Mouse (Mus musculus) neural tube, embryonic 14.5 days (tissue): ENCODE data around the gene Rab11fip4. TPM values are rescaled to one million over a fixed set of nuclear protein-coding genes. Genes with fewer than 3 reads are reported as not detected.

ENCODE experiments used
- ATAC-seq: fragments of 200-750 bp; cut with Nextera tagmentation; 2 replicates; pipeline ENCODE4 v1.8.0; 2017; ENCODE audit warnings: low read depth, mild to moderate bottlenecking, moderate TSS enrichment, moderate library complexity
- H3K27ac ChIP-seq: fragments of 300-500 bp; sonication (generic); 2 replicates; pipeline ENCODE4 v1.5.1; 2014; ENCODE audit warnings: low read depth, mild to moderate bottlenecking, control low read depth, low read length, moderate library complexity, mixed read lengths
- H3K27me3 ChIP-seq: fragments of 300-500 bp; sonication (generic); 2 replicates; pipeline ENCODE4 v1.6.1; 2014; ENCODE audit warnings: low read length; ENCODE audit not compliant: control insufficient read depth, insufficient read depth
- H3K36me3 ChIP-seq: fragments of 300-500 bp; sonication (generic); 2 replicates; pipeline ENCODE4 v1.6.1; 2014; ENCODE audit warnings: low read length, mixed read lengths; ENCODE audit not compliant: control insufficient read depth, insufficient read depth
- H3K4me1 ChIP-seq: fragments of 300-500 bp; sonication (generic); 2 replicates; pipeline ENCODE4 v1.6.1; 2014; ENCODE audit warnings: low read length; ENCODE audit not compliant: control insufficient read depth, insufficient read depth
- H3K4me2 ChIP-seq: fragments of 300-500 bp; sonication (generic); 2 replicates; pipeline ENCODE4 v1.6.1; 2014; ENCODE audit warnings: mild to moderate bottlenecking, low read depth, low read length, control low read depth
- H3K4me3 ChIP-seq: fragments of 300-500 bp; sonication (generic); 2 replicates; pipeline ENCODE4 v1.5.1; 2014; ENCODE audit warnings: low read depth, low read length, control low read depth, mixed read lengths
- H3K9ac ChIP-seq: fragments of 300-500 bp; sonication (generic); replicated peaks from 2 replicates; pipeline ENCODE4 v1.6.1; 2014; ENCODE audit warnings: low read depth, mild to moderate bottlenecking, control low read depth, low read length, mixed read lengths
- H3K9me3 ChIP-seq: fragments of 300-500 bp; sonication (generic); 2 replicates; pipeline ENCODE4 v1.6.1; 2016; ENCODE audit warnings: low read length; ENCODE audit not compliant: control insufficient read depth
- WGBS: fragments of 180-500 bp; shearing (Covaris S2); extraction: QIAGEN DNeasy Blood & Tissue Kit; methylation state at CpG from one replicate; pipeline ENCODE4 v1.1.7; 2014; 5-methylcytosine and 5-hydroxymethylcytosine counted together
- polyA plus RNA-seq: library from polyadenylated mRNA; unstranded; fragments of >200 nt; fragmentation: Nextera tagmentation; extraction: Ambion mirVana; gene quantifications from 2 replicates; pipeline ENCODE4 v1.2.1, GENCODE M21; 2014

The Rab11fip4 gene
- polyA plus RNA-seq, 1 experiment from 2014 or later, result 23.1 TPM

GRCm38 (mm10) chr11:79714082-79714742, 123.2 kb downstream of the Rab11fip4 start:
- peaks cover 8% of the 10 kb centered on the region for H3K4me1 ChIP-seq
- no peak overlapping the region for H3K27ac ChIP-seq
- WGBS, result 78% methylated on average over 13 of the region's 13 CpGs
- H3K9me3 ChIP-seq, result no peaks in the 10 kb centered on the region
- no peak for ATAC-seq
- no peak overlapping the region for H3K4me3 ChIP-seq
- H3K4me2 ChIP-seq, result no peak overlapping the region
- peaks cover 5% of the 10 kb centered on the region for H3K27me3 ChIP-seq
- no peaks in the 10 kb centered on the region for H3K36me3 ChIP-seq
- no peak overlapping the region for H3K9ac ChIP-seq

- no peaks in the 10 kb centered on the region for H3K36me3 ChIP-seq
- H3K9me3 ChIP-seq, result no peaks in the 10 kb centered on the region
- H3K27me3 ChIP-seq, result peaks cover 5% of the 10 kb centered on the region
- H3K27ac ChIP-seq, result no peak overlapping the region
- peaks cover 8% of the 10 kb centered on the region for H3K4me1 ChIP-seq
- no peak for ATAC-seq
- no peak overlapping the region for H3K4me2 ChIP-seq
- 88% methylated on average over 6 of the region's 6 CpGs for WGBS
- H3K9ac ChIP-seq, result no peak overlapping the region
- no peak overlapping the region for H3K4me3 ChIP-seq
Measured at GRCm38 (mm10) chr11:79714743-79715110, 123.7 kb downstream of the Rab11fip4 start.

DNA sequence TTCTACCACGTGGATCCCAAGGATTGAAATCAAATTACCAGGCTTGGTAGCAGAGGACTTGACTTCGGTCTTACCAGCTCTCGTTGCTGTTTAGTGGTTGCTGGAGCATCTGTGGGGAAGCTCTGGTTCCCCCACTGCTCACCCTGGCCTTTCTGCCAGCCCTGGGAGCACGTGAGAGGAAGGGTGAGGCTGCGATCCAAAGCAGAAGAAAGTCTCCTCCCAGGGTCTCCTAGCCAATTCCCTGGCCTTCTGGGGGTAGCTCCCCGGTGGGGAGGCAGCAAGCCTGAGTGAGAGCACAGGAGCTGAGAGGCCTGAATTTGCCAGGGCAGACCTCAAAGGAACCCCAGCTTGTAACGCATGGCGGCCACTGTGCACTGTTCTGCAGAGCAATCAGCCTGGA, 124.3 kb downstream of the Rab11fip4 start:
- Histone ChIP-seq H3K27ac (no peak overlapping the region), H3K36me3 (no peaks in the 10 kb centered on the region), H3K4me2 (no peak overlapping the region), H3K4me3 (no peak overlapping the region), H3K27me3 (peaks cover 5% of the 10 kb centered on the region), H3K4me1 (peaks cover 8% of the 10 kb centered on the region), H3K9me3 (no peaks in the 10 kb centered on the region), H3K9ac (no peak overlapping the region)
- WGBS, result 84% methylated on average over 8 of the region's 8 CpGs
- ATAC-seq, result no peak

DNA sequence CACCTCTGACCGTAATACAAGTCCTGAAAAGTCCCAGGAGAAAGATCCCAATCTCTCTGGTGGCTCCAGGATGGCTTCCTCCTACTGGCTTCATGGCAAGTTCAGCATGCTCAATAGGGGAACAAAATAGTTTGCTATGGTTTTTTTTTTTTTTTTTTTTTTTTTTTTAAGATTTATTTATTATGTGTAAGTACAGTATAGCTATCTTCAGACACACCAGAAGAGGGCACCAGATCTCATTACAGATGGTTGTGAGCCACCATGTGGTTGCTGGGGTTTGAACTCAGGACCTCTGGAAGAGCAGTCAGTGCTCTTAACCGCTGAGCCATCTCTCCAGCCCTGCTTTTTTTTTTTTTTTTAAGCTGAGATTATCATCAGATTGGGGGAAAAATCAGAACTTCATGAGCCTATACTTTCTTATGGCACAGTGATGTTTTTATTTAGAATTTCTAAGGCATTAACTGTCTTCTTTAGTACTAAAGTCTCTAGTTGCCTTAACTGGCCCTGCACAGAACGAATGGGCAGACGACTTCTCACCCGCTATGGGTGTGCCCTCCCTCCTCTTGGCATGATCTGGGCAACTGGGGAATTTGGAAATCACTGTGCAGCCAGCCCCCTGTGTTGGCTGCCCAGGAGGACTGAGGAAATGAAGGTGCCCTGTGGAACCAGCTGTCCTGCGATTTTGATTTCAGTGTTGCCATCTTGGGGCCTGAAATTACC, 124.9 kb downstream of the Rab11fip4 start:
- peaks cover 8% of the 10 kb centered on the region for H3K4me1 ChIP-seq
- no peak overlapping the region for H3K4me2 ChIP-seq
- WGBS, result 84% methylated on average over 6 of the region's 6 CpGs
- ATAC-seq, result no peak
- no peak overlapping the region for H3K4me3 ChIP-seq
- H3K27me3 ChIP-seq, result peaks cover 5% of the 10 kb centered on the region
- no peaks in the 10 kb centered on the region for H3K9me3 ChIP-seq
- H3K36me3 ChIP-seq, result no peaks in the 10 kb centered on the region
- no peak overlapping the region for H3K9ac ChIP-seq
- no peak overlapping the region for H3K27ac ChIP-seq

- no peak for ATAC-seq
- Histone ChIP-seq H3K9me3 (no peaks in the 10 kb centered on the region), H3K27me3 (peaks cover 5% of the 10 kb centered on the region), H3K4me2 (no peak overlapping the region), H3K4me3 (no peak overlapping the region), H3K9ac (no peak overlapping the region), H3K4me1 (peaks cover 8% of the 10 kb centered on the region), H3K27ac (no peak overlapping the region), H3K36me3 (no peaks in the 10 kb centered on the region)
- WGBS, result 69% methylated on average over 2 of the region's 2 CpGs
Measured at GRCm38 (mm10) chr11:79716453-79716749, 125.4 kb downstream of the Rab11fip4 start.

- H3K4me2 ChIP-seq, result no peak overlapping the region
- H3K36me3 ChIP-seq, result no peaks in the 10 kb centered on the region
- H3K9ac ChIP-seq, result no peak overlapping the region
- no peak overlapping the region for H3K27ac ChIP-seq
- H3K4me3 ChIP-seq, result no peak overlapping the region
- 82% methylated on average over 3 of the region's 3 CpGs for WGBS
- no peak for ATAC-seq
- no peaks in the 10 kb centered on the region; the same call in none of the 2 replicates for H3K27me3 ChIP-seq
- no peaks in the 10 kb centered on the region for H3K9me3 ChIP-seq
- peaks cover 3% of the 10 kb centered on the region for H3K4me1 ChIP-seq
Measured at GRCm38 (mm10) chr11:79717271-79717670, 126.3 kb downstream of the Rab11fip4 start.

DNA sequence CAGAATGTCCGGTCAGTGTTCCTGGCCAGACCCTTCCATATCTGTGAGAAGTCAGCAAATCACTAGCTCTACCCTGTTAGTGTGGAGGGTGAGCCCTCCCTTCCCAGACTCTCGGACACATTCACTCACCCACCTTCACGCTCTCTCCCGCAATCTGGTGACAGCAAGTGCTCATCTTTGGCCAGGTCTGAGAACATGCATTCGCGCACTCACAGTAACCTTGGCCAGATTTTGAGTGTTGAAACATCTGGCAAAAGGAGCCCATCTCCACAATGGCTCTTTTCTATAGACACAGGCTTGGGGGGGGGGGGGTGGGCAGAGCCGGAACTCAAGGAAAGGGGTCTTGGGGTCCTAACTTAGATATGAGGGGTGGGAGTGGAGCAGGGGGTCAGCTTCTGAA, 126.8 kb downstream of the Rab11fip4 start:
- H3K4me2 ChIP-seq, result no peak overlapping the region
- H3K9ac ChIP-seq, result no peak overlapping the region
- no peak overlapping the region for H3K4me3 ChIP-seq
- no peak overlapping the region for H3K27ac ChIP-seq
- no peaks in the 10 kb centered on the region for H3K9me3 ChIP-seq
- H3K4me1 ChIP-seq, result peaks cover 3% of the 10 kb centered on the region; the same call in 1 of the 2 replicates
- no peaks in the 10 kb centered on the region for H3K36me3 ChIP-seq
- ATAC-seq, result no peak
- WGBS, result 78% methylated on average over 7 of the region's 7 CpGs
- H3K27me3 ChIP-seq, result no peaks in the 10 kb centered on the region; the same call in 1 of the 2 replicates

- H3K9me3 ChIP-seq, result no peaks in the 10 kb centered on the region
- H3K9ac ChIP-seq, result no peak overlapping the region
- WGBS, result 71% methylated on average over 6 of the region's 6 CpGs
- H3K36me3 ChIP-seq, result no peaks in the 10 kb centered on the region
- ATAC-seq, result no peak
- H3K27ac ChIP-seq, result no peak overlapping the region
- H3K27me3 ChIP-seq, result no peaks in the 10 kb centered on the region; the same call in 1 of the 2 replicates
- no peak overlapping the region for H3K4me3 ChIP-seq
- H3K4me2 ChIP-seq, result no peak overlapping the region
- H3K4me1 ChIP-seq, result no peaks in the 10 kb centered on the region; the same call in 1 of the 2 replicates
Measured at GRCm38 (mm10) chr11:79718202-79718601, 127.2 kb downstream of the Rab11fip4 start.

- Histone ChIP-seq H3K9me3 (no peaks in the 10 kb centered on the region), H3K9ac (no peak overlapping the region), H3K4me1 (no peaks in the 10 kb centered on the region), H3K27ac (no peak overlapping the region), H3K27me3 (no peaks in the 10 kb centered on the region; the same call in 1 of the 2 replicates), H3K36me3 (no peaks in the 10 kb centered on the region), H3K4me2 (no peak overlapping the region), H3K4me3 (no peak overlapping the region)
- WGBS, result 89% methylated on average over 8 of the region's 8 CpGs
- no peak for ATAC-seq
Measured at GRCm38 (mm10) chr11:79718829-79719346, 127.9 kb downstream of the Rab11fip4 start.
